Mouse (Mus musculus): ENCODE measurements at regions not wholly inside any gene's neighbourhood (a gene's known extent, or its start where the extent isn't known, plus 50 kb on each side); places are given as distances from the start of the nearest gene placed in this dataset.
A peak's percentile ranks its signal among the peaks of the same experiment; 100 is the strongest.

DNA sequence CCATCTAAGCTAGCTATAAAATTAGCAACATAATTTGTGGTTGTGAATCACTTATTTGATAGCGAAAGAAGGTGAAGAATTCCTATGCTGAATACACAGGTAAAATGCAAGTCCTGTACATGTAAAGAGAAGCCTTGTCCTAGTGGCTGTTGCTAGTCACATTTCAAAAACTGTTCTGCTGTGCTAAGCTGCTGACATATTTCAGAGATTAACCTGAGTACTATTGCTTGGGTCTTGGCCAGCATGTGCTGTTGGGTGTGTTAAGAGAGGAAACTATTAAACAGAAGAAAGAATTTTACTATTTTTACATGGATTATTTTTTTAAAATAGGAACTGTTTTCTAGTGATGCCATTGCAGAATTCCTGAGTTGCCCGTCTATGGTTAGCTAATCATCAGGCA lies 689.3 kb downstream of the Inhba start:
- no peaks in the 10 kb centered on the region for H3K27me3 ChIP-seq
- no peak overlapping the region for H3K9ac ChIP-seq
- no peaks in the 10 kb centered on the region for H3K9me3 ChIP-seq
- H3K27ac ChIP-seq = no peak overlapping the region
- H3K4me3 ChIP-seq = no peak overlapping the region
- WGBS = 75% methylated on average over 2 of the region's 2 CpGs
- ATAC-seq (ENCODE audit: low FRiP score, low read depth) = no peak
- 0 out of 2 replicates have a peak, but pooled peaks cover 4% of the 10 kb centered on the region for H3K4me1 ChIP-seq
- no peak overlapping the region for H3K4me2 ChIP-seq (replicated peaks)
- H3K36me3 ChIP-seq = no peaks in the 10 kb centered on the region

DNA sequence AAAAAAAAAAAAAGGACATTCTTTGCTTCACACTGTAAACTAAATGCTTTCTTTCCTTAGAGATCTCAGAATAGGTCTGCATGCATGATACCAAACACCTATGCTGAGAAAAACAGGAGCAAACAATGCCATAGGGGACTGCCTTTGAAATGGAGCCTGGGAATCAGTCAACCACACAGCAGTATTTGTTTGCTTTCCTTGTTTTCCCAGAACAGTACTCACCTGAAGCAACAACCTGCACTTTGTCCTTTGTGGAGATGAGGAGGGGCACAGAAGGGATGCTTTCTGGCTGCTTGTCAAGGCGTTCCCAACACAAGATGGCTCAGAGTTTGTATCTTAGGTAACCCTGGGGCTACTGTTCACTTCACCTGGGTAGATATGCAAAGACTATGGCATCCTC lies 690.5 kb downstream of the Inhba start:
- no peak for ATAC-seq (ENCODE audit: low FRiP score, low read depth)
- H3K4me1 ChIP-seq = 0 out of 2 replicates have a peak, but pooled peaks cover 4% of the 10 kb centered on the region

DNA sequence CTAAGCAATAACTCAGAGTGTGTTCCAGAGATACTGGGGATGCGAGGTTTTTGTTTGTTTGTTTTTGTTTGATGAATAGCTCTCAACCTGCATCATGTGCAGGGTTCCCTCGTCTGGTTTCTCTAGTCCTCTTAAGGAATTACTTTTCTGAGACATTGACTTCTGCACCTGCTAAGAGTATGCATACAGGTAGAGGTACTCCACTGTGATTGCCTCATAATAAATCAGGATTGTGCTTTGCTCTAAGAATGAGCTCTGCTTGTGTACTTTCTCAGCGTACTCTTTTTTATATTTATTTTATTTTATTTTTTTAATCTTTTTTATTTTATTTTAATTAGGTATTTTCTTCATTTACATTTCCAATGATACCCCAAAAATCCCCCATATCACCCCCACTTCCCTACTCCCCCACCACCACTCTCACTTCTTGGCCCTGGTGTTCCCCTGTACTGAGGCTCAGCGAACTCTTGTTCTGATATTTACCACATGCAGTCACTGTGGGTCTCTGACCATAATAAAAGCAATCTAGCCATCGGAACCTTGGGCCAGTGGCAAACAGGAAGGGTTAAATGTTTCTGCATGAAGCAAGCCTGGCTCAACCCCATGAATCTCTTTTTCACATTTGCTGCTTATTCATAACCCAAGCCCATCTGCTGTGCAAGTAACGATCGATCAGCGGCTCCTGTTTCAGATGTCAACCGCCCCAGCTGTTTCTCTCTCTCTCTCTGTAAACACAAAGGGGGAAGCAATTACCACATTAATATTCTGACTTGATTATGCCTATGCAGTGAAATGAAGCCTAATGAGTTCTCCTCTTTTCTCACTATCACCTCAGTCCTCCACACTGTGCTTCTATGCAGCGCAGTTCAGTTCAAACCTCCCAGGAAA lies 693.8 kb downstream of the Inhba start:
- ATAC-seq (ENCODE audit: low FRiP score, low read depth) = no peak
- no peak overlapping the region for H3K9ac ChIP-seq

More for the DNA sequence above, 690.5 kb downstream of the Inhba start:
- H3K27ac ChIP-seq = no peak overlapping the region
- no peaks in the 10 kb centered on the region for H3K9me3 ChIP-seq
- H3K27me3 ChIP-seq = no peaks in the 10 kb centered on the region
- no peaks in the 10 kb centered on the region for H3K36me3 ChIP-seq
- H3K9ac ChIP-seq = no peak overlapping the region
- H3K4me2 ChIP-seq (replicated peaks) = no peak overlapping the region
- no peak overlapping the region for H3K4me3 ChIP-seq
- WGBS = 89% methylated on average over 1 of the region's 1 CpGs

DNA sequence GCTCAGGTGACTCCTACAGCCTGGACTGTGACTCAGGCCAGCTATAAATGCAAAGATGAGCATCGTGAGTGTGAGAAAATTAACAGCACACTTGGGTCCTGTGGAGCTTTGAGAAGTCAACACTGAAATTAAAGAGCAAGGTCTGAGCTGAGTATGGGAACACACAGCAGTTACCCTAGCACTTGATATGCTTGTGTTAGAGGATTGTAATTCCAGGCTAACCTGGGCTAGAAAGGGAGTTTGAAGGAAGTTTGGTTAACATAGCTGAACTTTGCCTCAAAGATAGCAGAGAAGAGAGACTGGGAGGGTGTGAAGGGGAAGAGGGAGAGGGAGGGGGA lies 694.4 kb downstream of the Inhba start:
- ATAC-seq (ENCODE audit: low FRiP score, low read depth) = no peak
- WGBS = 29% methylated on average over 1 of the region's 1 CpGs
- Histone ChIP-seq H3K4me3 (no peak overlapping the region), H3K9me3 (no peaks in the 10 kb centered on the region), H3K4me1 (0 out of 2 replicates have a peak, but pooled peaks cover 2% of the 10 kb centered on the region), H3K4me2 (replicated peaks) (no peak overlapping the region), H3K9ac (no peak overlapping the region), H3K27ac (no peak overlapping the region), H3K36me3 (no peaks in the 10 kb centered on the region), H3K27me3 (no peaks in the 10 kb centered on the region)

More for the DNA sequence above, 693.8 kb downstream of the Inhba start:
- H3K36me3 ChIP-seq = no peaks in the 10 kb centered on the region
- 60% methylated on average over 10 of the region's 10 CpGs for WGBS
- H3K4me2 ChIP-seq (replicated peaks) = no peak overlapping the region
- H3K9me3 ChIP-seq = no peaks in the 10 kb centered on the region
- 0 out of 2 replicates have a peak, but pooled peaks cover 4% of the 10 kb centered on the region for H3K4me1 ChIP-seq
- no peak overlapping the region for H3K27ac ChIP-seq
- no peaks in the 10 kb centered on the region for H3K27me3 ChIP-seq
- H3K4me3 ChIP-seq = no peak overlapping the region

DNA sequence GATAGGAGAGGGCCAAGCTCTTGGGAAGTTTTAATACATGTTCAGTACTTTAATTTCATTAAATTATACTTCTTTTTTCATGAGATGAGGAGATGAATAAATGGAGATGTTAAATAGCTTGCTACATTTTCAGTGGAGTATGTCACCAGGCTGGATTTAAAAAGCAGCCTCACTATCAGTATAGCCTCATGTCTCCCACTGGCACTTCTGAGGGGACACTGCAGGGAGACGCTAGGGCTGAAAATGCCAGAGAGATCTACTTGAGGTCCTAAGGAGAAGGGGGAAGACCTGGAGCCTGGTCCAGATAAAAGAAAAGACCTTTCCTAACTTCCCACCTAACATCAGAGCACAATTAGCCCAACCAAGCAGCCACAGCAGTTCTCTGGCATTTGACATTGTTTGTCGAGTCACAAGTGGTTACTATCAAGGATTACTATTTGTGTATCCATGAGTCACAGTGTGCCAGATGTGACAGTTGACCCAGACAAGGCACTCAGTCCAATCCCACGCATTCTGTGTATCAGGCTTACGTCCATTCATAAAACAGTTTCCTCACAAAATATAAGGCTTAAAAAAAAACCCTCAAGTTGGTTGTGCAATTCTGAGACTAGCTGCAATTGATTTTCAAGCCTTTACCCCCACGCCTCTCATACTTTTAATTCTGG lies 703.8 kb downstream of the Inhba start:
- Histone ChIP-seq H3K4me2 (replicated peaks) (no peak overlapping the region), H3K36me3 (no peaks in the 10 kb centered on the region), H3K9ac (no peak overlapping the region), H3K9me3 (no peaks in the 10 kb centered on the region), H3K4me3 (no peak overlapping the region), H3K4me1 (peaks cover 5% of the 10 kb centered on the region; the same call in 1 of the 2 replicates), H3K27ac (no peak overlapping the region), H3K27me3 (no peaks in the 10 kb centered on the region)
- WGBS = 65% methylated on average over 5 of the region's 5 CpGs
- ATAC-seq (ENCODE audit: low FRiP score, low read depth) = no peak

DNA sequence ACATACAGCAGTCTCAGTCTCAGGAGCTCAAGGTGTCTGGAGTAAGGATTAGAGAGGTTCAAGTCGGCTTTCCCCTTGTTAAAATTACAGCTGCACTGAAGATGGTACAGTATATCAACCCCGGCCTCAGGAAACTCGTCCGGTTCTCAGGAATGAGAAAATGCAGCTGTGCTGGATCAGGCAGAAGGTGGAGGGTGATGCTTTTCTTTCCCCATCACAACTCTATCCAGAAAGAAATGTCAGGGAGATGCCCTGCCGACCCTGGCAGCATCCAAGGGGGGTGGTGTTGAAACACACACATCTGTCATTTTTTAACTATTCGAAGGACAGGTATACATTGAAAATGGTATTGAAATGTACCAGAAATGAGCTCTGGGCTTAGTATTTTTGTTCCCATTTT lies 704.7 kb downstream of the Inhba start:
- Histone ChIP-seq H3K27ac (no peak overlapping the region), H3K9me3 (no peaks in the 10 kb centered on the region), H3K4me1 (peaks cover 5% of the 10 kb centered on the region; the same call in 1 of the 2 replicates), H3K4me2 (replicated peaks) (no peak overlapping the region), H3K36me3 (no peaks in the 10 kb centered on the region), H3K4me3 (no peak overlapping the region), H3K27me3 (no peaks in the 10 kb centered on the region), H3K9ac (no peak overlapping the region)
- ATAC-seq (ENCODE audit: low FRiP score, low read depth) = no peak
- 44% methylated on average over 6 of the region's 6 CpGs for WGBS

DNA sequence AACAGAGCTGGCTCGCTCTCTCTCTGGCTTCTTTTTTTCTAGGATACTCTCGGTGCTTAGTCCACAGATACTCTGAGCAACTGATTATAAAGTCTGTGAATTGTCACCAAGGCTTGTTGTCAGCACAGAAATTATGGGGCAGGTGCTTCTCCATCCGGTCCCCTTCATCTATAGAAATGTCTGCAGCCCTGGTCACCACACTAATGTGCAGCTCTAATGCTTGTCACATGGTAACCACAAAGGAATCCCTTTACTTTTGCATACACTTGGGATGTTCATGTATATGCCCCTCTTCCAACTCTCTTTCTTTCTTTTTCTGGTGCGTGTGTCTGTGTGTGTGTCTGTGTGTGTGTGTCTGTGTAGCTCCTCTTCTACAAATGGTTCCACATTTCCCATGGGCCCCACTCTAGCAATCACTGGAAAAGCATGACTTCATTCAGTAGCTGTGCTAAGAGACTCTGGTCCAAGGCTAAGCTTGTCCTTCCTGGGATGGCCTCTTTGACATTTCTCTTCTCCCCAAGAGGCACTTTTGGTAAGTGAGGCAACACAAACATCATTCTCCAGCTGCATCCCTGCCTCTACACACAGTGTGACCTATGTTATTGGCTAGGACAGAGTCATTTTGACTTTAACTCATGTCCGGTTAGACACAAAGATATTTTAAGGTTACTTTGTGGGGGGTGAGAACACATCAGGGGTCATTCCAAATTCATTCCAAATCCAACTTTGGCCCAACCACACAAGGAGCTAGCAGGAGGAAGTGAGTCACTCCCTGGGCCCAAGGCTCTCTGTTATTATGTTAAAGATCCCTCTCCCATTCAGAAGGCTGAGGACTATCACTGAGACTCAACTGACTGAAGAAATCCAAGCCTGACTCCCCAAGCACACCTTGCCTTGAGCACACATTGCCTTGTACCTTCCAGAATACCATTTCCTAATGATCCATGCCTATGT lies 705.4 kb downstream of the Inhba start:
- WGBS = 63% methylated on average over 5 of the region's 5 CpGs
- Histone ChIP-seq H3K4me1 (peaks cover 5% of the 10 kb centered on the region; the same call in 1 of the 2 replicates), H3K36me3 (no peaks in the 10 kb centered on the region), H3K9ac (no peak overlapping the region), H3K27ac (no peak overlapping the region), H3K9me3 (no peaks in the 10 kb centered on the region), H3K4me3 (no peak overlapping the region), H3K27me3 (no peaks in the 10 kb centered on the region), H3K4me2 (replicated peaks) (no peak overlapping the region)
- ATAC-seq (ENCODE audit: low FRiP score, low read depth) = no peak

DNA sequence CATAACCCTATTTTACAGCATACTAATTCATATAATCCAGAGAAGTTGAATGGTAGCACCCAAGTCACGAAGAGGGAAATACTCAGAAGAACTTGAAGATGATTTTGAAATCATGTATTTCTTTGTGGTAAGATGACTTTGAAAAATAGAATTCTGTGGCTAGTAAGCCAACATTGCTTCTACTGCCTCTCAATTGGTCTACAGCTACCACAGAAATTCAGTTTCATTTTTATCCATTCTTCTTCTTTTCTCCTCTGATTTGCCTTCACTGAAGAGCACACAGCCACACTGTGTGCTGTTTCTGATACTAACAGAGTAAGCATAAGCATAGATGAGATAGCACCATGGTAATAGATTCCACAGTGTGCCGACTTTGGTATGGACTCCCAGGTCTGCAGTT lies 708.4 kb downstream of the Inhba start:
- peaks cover 10% of the 10 kb centered on the region for H3K4me1 ChIP-seq
- H3K9me3 ChIP-seq = no peaks in the 10 kb centered on the region
- H3K9ac ChIP-seq = no peak overlapping the region
- H3K4me3 ChIP-seq = no peak overlapping the region
- no peak for ATAC-seq (ENCODE audit: low FRiP score, low read depth)
- 90% methylated on average over 2 of the region's 2 CpGs for WGBS
- no peak overlapping the region for H3K27ac ChIP-seq
- no peak overlapping the region for H3K4me2 ChIP-seq (replicated peaks)
- H3K36me3 ChIP-seq = no peaks in the 10 kb centered on the region
- H3K27me3 ChIP-seq = no peaks in the 10 kb centered on the region

DNA sequence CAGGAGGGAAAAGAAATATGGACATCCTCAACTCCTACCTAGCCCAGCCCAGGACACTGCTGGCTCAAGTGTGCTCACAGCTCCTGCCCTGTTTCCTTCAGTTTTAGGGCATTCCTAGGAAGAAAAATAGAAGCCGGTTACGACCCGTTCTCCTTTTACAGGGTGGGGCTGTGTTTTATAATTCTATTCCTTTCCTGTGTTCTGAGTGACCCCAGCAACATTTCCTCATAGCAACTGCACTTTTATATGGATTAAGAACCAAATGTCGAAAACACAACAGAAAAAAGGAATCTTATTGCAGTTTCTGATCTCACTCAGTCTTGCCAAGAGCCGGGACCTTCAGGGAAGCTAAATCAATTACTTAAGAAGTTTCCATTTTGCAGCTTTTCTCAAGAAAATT lies 713.7 kb downstream of the Inhba start:
- peaks cover 14% of the 10 kb centered on the region for H3K4me1 ChIP-seq
- H3K4me2 ChIP-seq (replicated peaks) = no peak overlapping the region
- no peaks in the 10 kb centered on the region for H3K27me3 ChIP-seq
- H3K36me3 ChIP-seq = no peaks in the 10 kb centered on the region
- H3K9ac ChIP-seq = no peak overlapping the region
- WGBS = 34% methylated on average over 5 of the region's 5 CpGs
- H3K9me3 ChIP-seq = no peaks in the 10 kb centered on the region
- H3K4me3 ChIP-seq = no peak overlapping the region
- ATAC-seq (ENCODE audit: low FRiP score, low read depth) = peak; percentile 69; the same call in 1 of the 2 replicates
- H3K27ac ChIP-seq = no peak overlapping the region

DNA sequence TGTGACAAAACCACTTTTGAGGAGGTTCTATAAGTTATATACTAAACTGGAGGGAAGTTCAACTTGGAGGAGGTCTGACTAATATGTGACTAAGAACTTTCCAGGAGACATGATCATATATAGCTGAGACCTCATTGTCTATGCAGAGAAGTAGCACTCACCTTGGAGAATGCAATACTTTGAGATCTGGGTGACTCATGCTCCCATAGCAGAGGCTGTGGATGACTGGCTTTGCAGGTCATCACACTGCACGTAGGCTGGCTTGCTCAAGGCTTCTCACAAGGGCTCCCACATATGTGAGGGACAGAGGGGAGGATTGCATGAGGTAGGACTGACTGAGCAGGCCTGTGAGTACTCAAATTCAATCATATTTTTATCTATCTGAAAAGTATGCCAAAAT lies 726.7 kb downstream of the Inhba start:
- Histone ChIP-seq H3K27ac (no peak overlapping the region), H3K4me1 (no peaks in the 10 kb centered on the region), H3K27me3 (no peaks in the 10 kb centered on the region), H3K36me3 (no peaks in the 10 kb centered on the region), H3K4me2 (replicated peaks) (no peak overlapping the region), H3K9ac (no peak overlapping the region), H3K4me3 (no peak overlapping the region), H3K9me3 (no peaks in the 10 kb centered on the region)
- ATAC-seq (ENCODE audit: low FRiP score, low read depth) = no peak
- WGBS = 67% methylated on average over 1 of the region's 1 CpGs

DNA sequence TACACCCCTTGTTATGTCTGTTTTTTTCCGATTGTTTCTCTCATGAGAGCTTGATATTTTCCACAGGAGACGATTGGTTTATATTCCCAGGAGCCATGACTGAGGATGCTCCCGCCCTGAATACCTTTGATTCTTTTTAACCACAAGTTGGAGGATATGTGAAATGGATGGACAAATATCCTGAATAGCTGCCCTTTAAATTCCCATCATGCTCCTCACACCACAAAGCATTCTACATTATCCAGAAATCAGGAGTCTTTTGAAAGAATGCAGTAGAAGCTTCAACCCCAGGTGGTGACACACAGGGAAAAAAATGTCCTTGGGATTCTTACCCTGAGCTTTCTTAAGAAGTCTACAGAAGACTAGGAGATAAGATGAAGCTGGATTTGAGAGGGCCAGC lies 727.9 kb downstream of the Inhba start:
- WGBS = 85% methylated on average over 3 of the region's 3 CpGs

DNA sequence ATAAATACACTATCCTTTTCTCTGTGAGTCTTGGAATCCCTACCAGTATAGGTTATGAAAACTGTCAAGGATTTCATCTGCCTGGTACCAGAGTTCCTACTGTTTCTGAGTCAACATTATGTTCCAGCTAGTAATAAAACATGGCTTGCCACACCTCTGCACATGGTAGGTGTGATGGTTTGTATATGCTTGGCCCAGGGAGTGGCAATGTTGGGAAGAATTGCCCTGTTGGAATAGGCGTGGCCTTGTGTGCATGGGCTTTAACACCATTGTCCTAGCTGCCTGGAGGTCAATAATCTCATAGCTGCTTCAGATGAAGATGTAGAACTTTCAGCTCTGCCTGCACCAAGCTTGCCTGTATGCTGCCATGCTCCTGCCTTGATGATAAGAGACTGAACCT lies 732.6 kb downstream of the Inhba start:
- no peaks in the 10 kb centered on the region for H3K4me1 ChIP-seq
- no peak overlapping the region for H3K27ac ChIP-seq
- whole genome bisulfite sequencing = 86% methylated on average over 1 of the region's 1 CpGs
- H3K36me3 ChIP-seq = no peaks in the 10 kb centered on the region
- ATAC-seq (ENCODE audit: low FRiP score, low read depth) = no peak
- no peaks in the 10 kb centered on the region for H3K27me3 ChIP-seq
- no peak overlapping the region for H3K9ac ChIP-seq
- no peak overlapping the region for H3K4me2 ChIP-seq (replicated peaks)
- no peaks in the 10 kb centered on the region for H3K9me3 ChIP-seq
- no peak overlapping the region for H3K4me3 ChIP-seq

More for the DNA sequence above, 727.9 kb downstream of the Inhba start:
- H3K9me3 ChIP-seq = no peaks in the 10 kb centered on the region
- ATAC-seq (ENCODE audit: low FRiP score, low read depth) = no peak
- no peaks in the 10 kb centered on the region for H3K4me1 ChIP-seq
- no peak overlapping the region for H3K27ac ChIP-seq
- H3K4me3 ChIP-seq = no peak overlapping the region
- no peaks in the 10 kb centered on the region for H3K27me3 ChIP-seq
- no peak overlapping the region for H3K9ac ChIP-seq
- no peaks in the 10 kb centered on the region for H3K36me3 ChIP-seq
- H3K4me2 ChIP-seq (replicated peaks) = no peak overlapping the region
